Mouse (Mus musculus): ENCODE results near the gene Ehmt2.
"Not testable (repeated sequence)": the region's sequence is repeated elsewhere in the genome, so short reads cannot be mapped to it uniquely, and the experiment has no call there.

Ehmt2 gene

GRCm38 (mm10) chr17:34927306-34928019 is 29.2 kb downstream of the Ehmt2 start:
- DNase-seq (ENCODE audit: low spot score in 2 of 2) = no peak

GRCm38 (mm10) chr17:34928841-34929240 is 30.6 kb downstream of the Ehmt2 start:
- no peak for DNase-seq (ENCODE audit: low spot score in 2 of 2)

GRCm38 (mm10) chr17:34931061-34931734 is 32.9 kb downstream of the Ehmt2 start, which contains the start of gene Neu1:
Neu1 (plus strand) TSS chr17:34931253.
- peak; percentile 93 to 97 for DNase-seq (ENCODE audit: low spot score in 2 of 2)

DNA sequence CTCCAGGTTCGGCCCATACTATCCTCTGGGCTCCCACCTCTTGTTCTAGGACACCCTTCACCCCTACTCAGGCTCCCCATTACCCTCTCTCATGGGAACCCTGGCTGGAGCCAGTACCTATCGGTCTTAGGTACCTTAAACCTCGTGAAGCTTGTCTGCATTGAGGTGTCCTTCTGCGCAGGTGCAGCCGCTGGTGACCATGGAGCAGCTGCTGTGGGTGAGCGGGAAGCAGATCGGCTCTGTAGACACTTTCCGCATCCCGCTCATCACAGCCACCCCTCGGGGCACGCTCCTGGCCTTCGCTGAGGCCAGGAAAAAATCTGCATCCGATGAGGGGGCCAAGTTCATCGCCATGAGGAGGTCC is 33.4 kb downstream of the Ehmt2 start:
- peak in 1 of 2 experiments; percentile 31 for DNase-seq (ENCODE audit: low spot score in 2 of 2)

GRCm38 (mm10) chr17:34932287-34932686 is 34.0 kb downstream of the Ehmt2 start:
- DNase-seq (ENCODE audit: low spot score in 2 of 2) = no peak

GRCm38 (mm10) chr17:34934031-34934430 is 35.8 kb downstream of the Ehmt2 start:
- DNase-seq (ENCODE audit: low spot score in 2 of 2) = no peak

GRCm38 (mm10) chr17:34934830-34935229 is 36.6 kb downstream of the Ehmt2 start:
- DNase-seq (ENCODE audit: low spot score in 2 of 2) = no peak

GRCm38 (mm10) chr17:34937960-34938505 is 39.8 kb downstream of the Ehmt2 start:
- DNase-seq (ENCODE audit: low spot score in 2 of 2) = no peak

DNA sequence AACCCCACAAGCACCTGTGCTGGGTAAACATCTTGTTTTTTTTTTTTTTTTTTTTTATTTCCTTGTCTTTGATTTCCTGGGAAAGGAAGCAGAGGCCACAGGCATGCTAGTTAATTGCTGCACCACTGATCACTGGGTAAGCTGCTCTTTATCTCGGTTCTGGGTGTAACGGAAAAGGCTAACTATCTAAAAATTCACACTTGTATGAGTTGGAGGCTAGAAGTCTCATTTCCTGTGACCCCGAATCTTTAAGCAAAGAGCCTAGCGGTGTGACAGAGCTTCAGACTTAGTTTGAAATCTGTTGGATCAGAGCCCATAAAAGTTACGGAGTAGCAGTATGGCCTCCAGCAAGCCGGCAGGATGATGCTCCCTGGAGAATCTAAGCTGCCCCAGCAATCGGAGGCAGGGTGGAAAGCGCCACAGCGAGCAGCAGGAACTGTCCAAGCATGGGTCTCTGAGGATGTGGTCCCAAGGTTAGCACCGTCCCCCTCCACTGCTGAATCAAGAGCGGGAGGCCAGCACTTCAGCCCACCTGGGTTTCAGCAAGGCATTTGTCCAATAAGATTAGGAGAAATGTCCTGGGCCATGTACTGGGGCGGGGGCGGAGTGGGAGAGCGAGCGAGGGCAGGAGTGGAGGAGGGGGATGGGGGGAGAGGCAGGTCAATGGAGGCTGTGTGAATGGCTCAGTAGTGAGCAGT is 43.2 kb downstream of the Ehmt2 start:
- DNase-seq (ENCODE audit: low spot score in 2 of 2) = no peak

- DNase-seq (ENCODE audit: low spot score in 2 of 2) = no peak
These were observed 45.0 kb downstream of the Ehmt2 start for GRCm38 (mm10) chr17:34943128-34943815.

DNA sequence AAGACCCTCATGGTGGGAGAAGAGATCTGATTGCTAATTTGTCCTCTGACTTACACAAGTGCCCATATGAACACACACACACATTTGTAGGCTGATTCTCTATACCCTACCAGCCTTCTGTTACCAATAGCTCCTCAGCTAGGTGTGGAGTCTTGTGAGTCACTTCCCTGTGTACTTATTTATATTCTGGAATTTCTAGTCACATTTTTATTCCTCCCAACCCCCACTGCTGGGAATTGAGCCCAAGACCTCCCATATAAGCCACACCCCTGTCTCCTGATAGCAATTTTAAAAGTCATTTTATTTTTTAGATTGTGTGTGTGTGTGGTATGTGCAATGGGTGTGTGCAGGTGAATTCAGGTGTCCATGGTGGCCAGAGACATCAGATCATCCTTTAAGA is 46.1 kb downstream of the Ehmt2 start:
- no peak for DNase-seq (ENCODE audit: low spot score in 2 of 2)

DNA sequence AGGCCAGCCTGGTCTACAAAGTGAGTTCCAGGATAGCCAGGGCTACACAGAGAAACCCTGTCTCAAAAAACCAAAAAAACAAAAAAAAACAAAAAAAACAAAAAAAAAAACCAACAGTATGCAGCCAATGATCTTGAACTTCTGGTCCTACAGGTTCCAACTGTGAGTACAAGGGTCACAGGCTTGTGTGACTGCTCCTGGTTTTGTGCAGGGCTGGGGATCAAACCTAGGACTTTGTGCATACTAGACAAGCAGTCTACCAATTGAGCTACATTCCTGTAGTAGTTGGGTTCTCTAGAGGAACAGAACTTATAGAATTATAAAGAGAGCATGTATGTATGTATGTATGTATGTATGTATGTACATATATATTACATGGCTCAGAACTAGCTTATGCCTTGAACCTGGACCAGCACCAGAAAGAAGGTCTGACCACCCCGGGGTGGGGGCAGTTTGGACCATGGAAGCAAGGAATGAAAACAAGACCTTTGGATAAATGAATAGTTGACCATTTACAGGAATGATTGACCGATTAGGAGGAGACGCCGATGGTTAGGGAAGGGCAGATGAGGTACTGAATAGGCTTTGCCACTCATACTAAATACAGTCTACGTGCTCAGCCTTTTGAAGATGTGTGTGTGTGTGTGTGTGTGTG is 48.3 kb downstream of the Ehmt2 start:
- no peak for DNase-seq (ENCODE audit: low spot score in 2 of 2)

GRCm38 (mm10) chr17:34947606-34948005 is 49.3 kb downstream of the Ehmt2 start:
- no peak for DNase-seq (ENCODE audit: low spot score in 2 of 2)

- DNase-seq (ENCODE audit: low spot score in 2 of 2) = not testable (repeated sequence)
These were observed 50.7 kb downstream of the Ehmt2 start for GRCm38 (mm10) chr17:34948721-34949552.

GRCm38 (mm10) chr17:34949553-34949969 is 51.3 kb downstream of the Ehmt2 start:
- no peak for DNase-seq (ENCODE audit: low spot score in 2 of 2)

GRCm38 (mm10) chr17:34950514-34951455 is 52.5 kb downstream of the Ehmt2 start:
- no peak for DNase-seq (ENCODE audit: low spot score in 2 of 2)

DNA sequence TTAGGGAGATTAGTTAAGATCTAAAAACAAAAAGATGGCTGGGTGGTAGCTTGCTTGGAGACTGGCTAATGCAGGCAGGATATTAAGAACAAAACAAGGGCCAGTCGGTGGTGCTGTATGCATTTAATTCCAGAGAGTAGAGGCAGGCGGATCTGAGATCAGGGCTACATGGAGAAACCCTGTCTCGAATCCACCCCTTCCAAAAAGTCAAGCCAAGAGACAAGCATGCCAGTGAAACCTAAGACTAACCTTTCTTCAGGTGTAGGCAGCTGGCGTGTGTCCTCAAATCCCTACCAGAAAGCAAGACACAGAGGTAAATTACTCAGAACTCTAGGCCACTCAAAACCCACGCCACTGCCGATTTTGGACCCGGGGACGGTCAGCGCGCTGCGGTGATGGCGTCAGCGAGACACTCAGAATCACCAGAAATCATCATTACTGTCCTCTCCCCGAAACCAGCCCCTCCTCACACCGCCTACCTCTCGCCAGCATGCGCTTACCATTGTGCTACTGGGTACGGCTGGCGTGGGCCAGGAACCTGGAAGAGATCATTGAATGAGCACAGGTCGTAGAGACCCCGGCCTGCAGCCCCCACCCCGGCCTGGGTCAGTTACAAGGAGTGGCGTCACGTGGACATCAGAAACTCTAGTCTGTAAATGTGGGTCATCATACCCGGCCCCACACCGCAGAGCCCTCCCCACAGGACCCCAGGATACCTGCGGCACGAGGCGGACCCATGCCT is 53.5 kb downstream of the Ehmt2 start:
- DNase-seq (ENCODE audit: low spot score in 2 of 2) = peak in 1 of 2 experiments; percentile 35

DNA sequence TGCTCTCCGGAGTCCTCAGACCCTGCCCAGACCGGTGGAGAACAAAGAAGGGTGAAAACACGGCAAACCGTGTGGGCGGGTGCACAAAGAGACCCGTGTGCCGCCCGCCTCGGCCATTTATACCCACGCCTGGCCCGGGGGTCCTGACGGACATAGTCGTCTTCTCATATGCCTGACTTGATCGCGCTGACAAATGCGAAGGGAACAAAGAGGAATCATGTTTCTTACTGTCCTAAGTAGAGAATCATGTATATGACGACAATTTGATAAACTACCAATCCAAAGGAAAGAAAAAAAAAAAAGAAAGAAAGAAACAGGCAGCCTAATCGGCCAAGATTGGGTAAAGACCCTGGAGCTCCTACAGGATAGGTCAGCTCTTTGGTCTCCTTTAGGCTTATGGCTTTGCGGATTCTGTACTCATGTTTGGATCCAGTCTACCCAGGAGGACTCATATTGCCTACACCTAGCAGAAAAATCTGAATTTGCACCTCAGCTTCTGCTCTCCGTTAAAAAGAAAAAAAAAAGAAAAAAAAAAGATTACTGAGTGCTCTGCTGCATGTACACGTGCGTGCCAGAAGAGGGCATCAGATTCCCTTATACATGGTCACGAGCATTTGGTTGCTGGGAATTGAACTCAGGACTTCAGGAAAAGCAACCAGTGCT is 54.2 kb downstream of the Ehmt2 start:
- peak; percentile 54 to 70 for DNase-seq (ENCODE audit: low spot score in 2 of 2)
